Mouse (Mus musculus): ENCODE results near the gene Unc5a. TPM values are rescaled to one million over a fixed set of nuclear protein-coding genes. Genes with fewer than 3 reads are reported as not detected.

Gene Unc5a
- polyA plus RNA-seq, 1 experiment, result 1.4 TPM

GRCm38 (mm10) chr13:54959059-54959701 lies 10.0 kb downstream of the Unc5a start:
- no peak overlapping the region for H3K27ac ChIP-seq (ENCODE audit: control insufficient read depth, insufficient read depth, low read depth, low read length, poor library complexity)
- TF ChIP-seq POLR2A (IDR thresholded peaks at IDR 0.05; ENCODE audit: borderline replicate concordance, control insufficient read depth, low read depth, low read length), result no peak
- TF ChIP-seq CTCF (IDR thresholded peaks at IDR 0.05; ENCODE audit: control insufficient read depth, insufficient read depth, low read length), result no peak
- WGBS, result 67% methylated on average over 15 of the region's 15 CpGs
- no peak overlapping the region for H3K4me3 ChIP-seq (replicated peaks; ENCODE audit: control insufficient read depth, low read depth, low read length)
- H3K4me1 ChIP-seq (ENCODE audit: control insufficient read depth, insufficient read depth, low read length), result no peaks in the 10 kb centered on the region; the same call in 1 of the 2 replicates

DNA sequence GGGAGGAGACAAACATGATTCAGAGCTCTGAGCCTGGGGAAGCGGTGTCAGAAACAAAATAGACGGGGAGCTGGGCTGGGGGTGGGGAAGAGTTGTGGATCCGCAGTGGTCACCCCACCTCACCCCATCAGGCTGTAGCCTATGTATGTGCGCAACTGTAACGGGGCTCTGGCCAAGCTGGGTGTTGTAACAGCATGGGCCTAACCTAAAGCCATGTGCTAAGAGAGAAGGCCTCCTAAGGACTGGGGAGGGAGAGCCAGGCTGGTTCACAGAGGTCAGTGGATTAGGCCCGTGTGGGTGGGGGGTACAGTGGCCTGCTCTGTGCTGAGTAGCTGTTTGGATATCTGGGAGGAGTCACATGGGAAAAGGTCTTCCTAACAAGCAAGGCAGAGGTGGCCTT lies 10.6 kb downstream of the Unc5a start:
- no peak overlapping the region for H3K27ac ChIP-seq (ENCODE audit: control insufficient read depth, insufficient read depth, low read depth, low read length, poor library complexity)
- no peaks in the 10 kb centered on the region; the same call in 1 of the 2 replicates for H3K4me1 ChIP-seq (ENCODE audit: control insufficient read depth, insufficient read depth, low read length)
- 79% methylated on average over 6 of the region's 6 CpGs for WGBS
- TF ChIP-seq CTCF (IDR thresholded peaks at IDR 0.05; ENCODE audit: control insufficient read depth, insufficient read depth, low read length), result no peak
- H3K4me3 ChIP-seq (replicated peaks; ENCODE audit: control insufficient read depth, low read depth, low read length), result no peak overlapping the region

DNA sequence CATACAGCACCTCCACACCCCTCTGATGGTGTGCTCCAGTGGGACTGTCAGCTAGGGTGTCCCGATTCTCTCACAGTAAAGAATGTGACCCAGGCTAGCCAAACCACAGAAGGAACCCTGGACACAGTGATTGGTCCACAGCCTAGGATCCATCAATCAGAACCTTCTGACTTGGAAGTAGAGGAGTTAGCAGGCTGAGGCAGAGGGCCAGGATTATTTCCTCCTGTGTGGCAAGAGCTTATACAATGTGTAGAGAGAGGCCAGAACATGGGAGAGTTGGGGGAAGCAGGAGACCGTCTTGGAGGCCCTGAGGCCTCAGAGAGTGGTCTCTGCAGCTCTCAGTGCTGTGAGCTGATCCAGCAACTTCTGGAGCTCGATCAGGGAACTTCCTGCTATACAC lies 11.3 kb downstream of the Unc5a start:
- Histone ChIP-seq H3K27ac (ENCODE audit: control insufficient read depth, insufficient read depth, low read depth, low read length, poor library complexity) (no peak overlapping the region), H3K4me3 (replicated peaks; ENCODE audit: control insufficient read depth, low read depth, low read length) (no peak overlapping the region), H3K4me1 (ENCODE audit: control insufficient read depth, insufficient read depth, low read length) (no peaks in the 10 kb centered on the region; the same call in 1 of the 2 replicates)
- TF ChIP-seq CTCF (IDR thresholded peaks at IDR 0.05; ENCODE audit: control insufficient read depth, insufficient read depth, low read length), result no peak
- TF ChIP-seq POLR2A (IDR thresholded peaks at IDR 0.05; ENCODE audit: borderline replicate concordance, control insufficient read depth, low read depth, low read length), result no peak
- 67% methylated on average over 3 of the region's 3 CpGs for WGBS

DNA sequence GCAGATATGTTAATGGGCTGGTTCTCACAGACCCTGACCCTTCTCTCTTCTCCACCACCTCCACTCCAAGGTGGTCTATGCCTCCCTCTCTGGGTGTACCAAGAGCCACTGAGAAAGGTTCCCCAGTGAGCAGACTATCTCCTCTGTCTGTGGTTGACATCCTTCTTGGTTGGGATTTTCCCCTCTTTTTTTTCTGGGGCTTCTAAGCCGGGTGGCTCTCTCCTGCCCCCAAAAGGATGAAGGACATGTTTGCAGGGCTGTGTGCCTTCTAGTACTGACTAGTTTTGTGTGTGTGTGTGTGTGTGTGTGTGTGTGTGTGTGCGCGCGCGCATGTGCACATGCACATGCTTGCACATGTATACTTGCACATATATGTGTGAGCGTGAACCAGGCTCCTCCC lies 16.0 kb downstream of the Unc5a start:
- TF ChIP-seq POLR2A (IDR thresholded peaks at IDR 0.05; ENCODE audit: borderline replicate concordance, control insufficient read depth, low read depth, low read length) (no peak), CTCF (IDR thresholded peaks at IDR 0.05; ENCODE audit: control insufficient read depth, insufficient read depth, low read length) (no peak)

DNA sequence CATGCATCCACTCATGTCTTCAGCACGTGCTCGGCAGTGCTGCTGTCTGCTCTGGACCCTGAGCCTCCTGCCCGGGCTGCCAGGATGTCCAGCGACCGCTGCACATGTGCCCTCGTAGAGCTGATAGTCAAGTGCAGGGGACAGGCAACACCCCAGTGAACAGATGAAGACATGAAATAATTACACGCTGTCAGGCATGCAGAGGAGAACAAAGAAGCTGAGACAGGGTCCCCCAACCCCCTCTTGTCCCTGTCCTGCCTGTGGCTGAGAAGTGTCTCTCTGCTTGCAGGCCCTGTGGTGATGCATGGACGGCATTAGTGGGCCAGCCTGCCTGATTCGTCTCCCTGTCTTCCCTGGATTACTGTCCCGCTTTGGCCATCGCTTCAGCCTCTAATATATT lies 18.3 kb downstream of the Unc5a start:
- TF ChIP-seq POLR2A (IDR thresholded peaks at IDR 0.05; ENCODE audit: borderline replicate concordance, control insufficient read depth, low read depth, low read length) (no peak), CTCF (IDR thresholded peaks at IDR 0.05; ENCODE audit: control insufficient read depth, insufficient read depth, low read length) (no peak)
- H3K27ac ChIP-seq (ENCODE audit: control insufficient read depth, insufficient read depth, low read depth, low read length, poor library complexity), result no peak overlapping the region
- H3K4me3 ChIP-seq (replicated peaks; ENCODE audit: control insufficient read depth, low read depth, low read length), result no peak overlapping the region
- no peaks in the 10 kb centered on the region; the same call in 1 of the 2 replicates for H3K4me1 ChIP-seq (ENCODE audit: control insufficient read depth, insufficient read depth, low read length)
- WGBS, result 83% methylated on average over 11 of the region's 11 CpGs

More for the DNA sequence above, 16.0 kb downstream of the Unc5a start:
- H3K27ac ChIP-seq (ENCODE audit: control insufficient read depth, insufficient read depth, low read depth, low read length, poor library complexity), result no peak overlapping the region
- WGBS, result 84% methylated on average over 6 of the region's 6 CpGs
- H3K4me3 ChIP-seq (replicated peaks; ENCODE audit: control insufficient read depth, low read depth, low read length), result no peak overlapping the region
- no peaks in the 10 kb centered on the region; the same call in 1 of the 2 replicates for H3K4me1 ChIP-seq (ENCODE audit: control insufficient read depth, insufficient read depth, low read length)

- no peak overlapping the region for H3K4me3 ChIP-seq (replicated peaks; ENCODE audit: control insufficient read depth, low read depth, low read length)
- no peaks in the 10 kb centered on the region; the same call in 1 of the 2 replicates for H3K4me1 ChIP-seq (ENCODE audit: control insufficient read depth, insufficient read depth, low read length)
- TF ChIP-seq POLR2A (IDR thresholded peaks at IDR 0.05; ENCODE audit: borderline replicate concordance, control insufficient read depth, low read depth, low read length) (no peak), CTCF (IDR thresholded peaks at IDR 0.05; ENCODE audit: control insufficient read depth, insufficient read depth, low read length) (no peak)
- WGBS, result 57% methylated on average over 5 of the region's 5 CpGs
- H3K27ac ChIP-seq (ENCODE audit: control insufficient read depth, insufficient read depth, low read depth, low read length, poor library complexity), result no peak overlapping the region
Measured at GRCm38 (mm10) chr13:54968636-54969035, 19.4 kb downstream of the Unc5a start.

- WGBS, result 65% methylated on average over 9 of the region's 9 CpGs
- H3K4me3 ChIP-seq (replicated peaks; ENCODE audit: control insufficient read depth, low read depth, low read length), result no peak overlapping the region
- no peak for TF ChIP-seq POLR2A (IDR thresholded peaks at IDR 0.05; ENCODE audit: borderline replicate concordance, control insufficient read depth, low read depth, low read length)
- no peak for TF ChIP-seq CTCF (IDR thresholded peaks at IDR 0.05; ENCODE audit: control insufficient read depth, insufficient read depth, low read length)
- H3K27ac ChIP-seq (ENCODE audit: control insufficient read depth, insufficient read depth, low read depth, low read length, poor library complexity), result no peak overlapping the region
- H3K4me1 ChIP-seq (ENCODE audit: control insufficient read depth, insufficient read depth, low read length), result no peaks in the 10 kb centered on the region
Measured at GRCm38 (mm10) chr13:54969513-54969912, 20.3 kb downstream of the Unc5a start.

DNA sequence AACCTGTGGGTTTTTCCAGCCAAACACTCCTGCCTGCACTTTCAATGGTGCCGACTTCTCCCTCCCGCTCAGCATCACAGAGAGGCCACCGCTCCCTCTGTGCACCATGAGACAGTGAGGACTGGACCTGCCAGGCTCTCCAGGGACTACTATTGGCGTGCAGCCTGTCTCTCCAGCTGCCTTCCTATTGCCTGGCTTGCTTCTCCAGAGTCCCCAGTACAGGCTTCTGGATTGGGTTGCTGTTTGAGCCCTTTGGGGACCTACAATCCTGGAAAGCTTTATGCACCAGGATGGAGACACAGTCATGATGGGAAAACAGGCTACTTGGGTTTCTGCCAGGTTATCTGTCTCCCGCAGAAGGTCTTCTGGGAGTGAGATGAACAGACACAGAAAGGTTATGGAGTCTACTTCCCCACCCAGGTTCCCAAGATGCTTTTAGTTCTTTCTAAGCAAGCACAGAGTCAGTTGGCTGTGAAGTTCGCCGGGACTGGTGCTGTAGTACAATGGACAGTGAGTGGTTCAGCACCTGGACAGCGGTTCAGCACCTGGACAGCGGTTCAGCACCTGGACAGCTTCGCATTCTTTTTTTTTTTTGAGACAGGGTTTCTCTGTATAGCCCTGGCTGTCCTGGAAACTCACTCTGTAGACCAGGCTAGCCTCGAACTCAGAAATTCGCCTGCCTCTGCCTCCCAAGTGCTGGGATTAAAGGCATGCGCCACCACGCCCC lies 21.5 kb downstream of the Unc5a start:
- Histone ChIP-seq H3K4me1 (ENCODE audit: control insufficient read depth, insufficient read depth, low read length) (no peaks in the 10 kb centered on the region), H3K27ac (ENCODE audit: control insufficient read depth, insufficient read depth, low read depth, low read length, poor library complexity) (no peak overlapping the region), H3K4me3 (replicated peaks; ENCODE audit: control insufficient read depth, low read depth, low read length) (no peak overlapping the region)
- 38% methylated on average over 14 of the region's 14 CpGs for WGBS
- TF ChIP-seq CTCF (IDR thresholded peaks at IDR 0.05; ENCODE audit: control insufficient read depth, insufficient read depth, low read length) (peak; percentile 7; the same call in 1 of the 2 replicates), POLR2A (IDR thresholded peaks at IDR 0.05; ENCODE audit: borderline replicate concordance, control insufficient read depth, low read depth, low read length) (no peak)

All from bone marrow, adult 2 months (tissue).